Comparison of ENCODE assay signal across 8 mouse cellular contexts in the genomic region with DNA sequence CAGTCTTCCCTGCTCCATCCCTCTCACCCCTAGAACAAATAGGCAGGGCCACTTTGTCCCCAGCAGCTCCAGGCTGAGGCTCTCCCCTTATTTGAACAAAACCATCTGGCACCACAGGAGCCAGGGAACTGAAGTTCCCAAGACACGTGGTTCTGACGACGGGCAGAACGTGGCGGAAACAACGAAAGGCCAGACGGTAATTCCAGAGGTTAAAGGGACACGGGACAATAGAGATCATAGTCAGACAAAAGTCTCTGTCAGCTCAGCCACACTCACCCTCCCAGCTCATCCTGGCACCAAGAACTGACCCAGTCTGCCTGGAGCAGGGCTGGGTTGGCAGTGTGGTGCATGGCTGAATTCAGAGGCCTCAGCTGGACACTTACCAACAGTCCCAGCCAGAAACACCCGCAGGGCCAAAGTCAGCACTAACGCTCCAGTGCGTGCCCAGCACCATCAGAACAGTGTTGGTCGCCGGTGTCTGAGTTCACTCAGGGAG. TPM values are rescaled to one million over a fixed set of nuclear protein-coding genes. Genes with fewer than 3 reads are reported as not detected.
A peak's percentile ranks its signal among the peaks of the same experiment; 100 is the strongest.
DNase-seq lines count a peak whose midpoint lies in the region; ATAC-seq and TF ChIP-seq lines count a peak whose summit lies in the region.

No protein-coding gene starts in this region.

- H3K4me3 ChIP-seq in lung, embryonic 15.5 days = no peak overlapping the region
- H3K4me3 ChIP-seq in lung, adult 2 months (replicated peaks; ENCODE audit: extremely low read depth, low read depth, low read length) = no peak overlapping the region
- H3K4me3 ChIP-seq in cerebellum, adult 2 months (replicated peaks; ENCODE audit: insufficient read depth, low read depth, low read length) = no peak overlapping the region
- H3K4me3 ChIP-seq in heart, embryonic 14.5 days (ENCODE audit: control insufficient read depth in 1 of 2, insufficient read depth in 1 of 2, low read depth in 1 of 2, low read length in 2 of 2) = no peak overlapping the region

- H3K27me3 ChIP-seq in lung, embryonic 15.5 days = no peaks in the 10 kb centered on the region
- no peaks in the 10 kb centered on the region for H3K27me3 ChIP-seq in cerebellum, adult 2 months (ENCODE audit: control insufficient read depth, insufficient read depth, low read length)
- no peaks in the 10 kb centered on the region for H3K27me3 ChIP-seq in heart, embryonic 14.5 days (ENCODE audit: control insufficient read depth, insufficient read depth, low read length)

- H3K36me3 ChIP-seq in lung, embryonic 15.5 days = peaks cover 5% of the 10 kb centered on the region; the same call in 1 of the 2 replicates
- H3K36me3 ChIP-seq in heart, embryonic 14.5 days (ENCODE audit: control insufficient read depth, insufficient read depth, low read length) = peaks cover 4% of the 10 kb centered on the region; the same call in 1 of the 2 replicates

- intact Hi-C loops in left cerebral cortex, postnatal 14 days (cut with DNase I) = loop anchor here (10.0 kb wide), 1 partner anchor 301 kb away; no protein-coding TSS in a partner anchor

- H3K4me1 ChIP-seq in lung, embryonic 15.5 days = peaks cover 85% of the 10 kb centered on the region
- H3K4me1 ChIP-seq in lung, adult 2 months (ENCODE audit: control insufficient read depth, insufficient read depth, low read length) = peaks cover 17% of the 10 kb centered on the region
- H3K4me1 ChIP-seq in cerebellum, adult 2 months (ENCODE audit: control insufficient read depth, insufficient read depth, low read length) = peaks cover 7% of the 10 kb centered on the region
- peaks cover 32 to 52% of the 10 kb centered on the region in 2 experiments for H3K4me1 ChIP-seq in heart, embryonic 14.5 days (ENCODE audit: control insufficient read depth in 2 of 2, insufficient read depth in 2 of 2, low read length in 2 of 2)

- no peak for TF ChIP-seq CTCF in lung, adult 2 months (IDR thresholded peaks at IDR 0.05; ENCODE audit: insufficient read depth, low read length)
- TF ChIP-seq CTCF in cerebellum, adult 2 months (IDR thresholded peaks at IDR 0.05; ENCODE audit: borderline replicate concordance, insufficient read depth, low read depth, low read length) = no peak

- WGBS in lung, embryonic 15.5 days = 34% methylated on average over 13 of the region's 13 CpGs
- 56% methylated on average over 13 of the region's 13 CpGs for WGBS in lung, adult 2 months
- WGBS in cerebellum, adult 2 months = 15% methylated on average over 13 of the region's 13 CpGs
- 54% methylated on average over 13 of the region's 13 CpGs for WGBS in heart, embryonic 14.5 days

- no peak overlapping the region for H3K4me2 ChIP-seq in lung, embryonic 15.5 days
- H3K4me2 ChIP-seq in heart, embryonic 14.5 days (ENCODE audit: low read length) = no peak overlapping the region

- no peak overlapping the region for H3K9ac ChIP-seq in lung, embryonic 15.5 days
- no peak overlapping the region for H3K9ac ChIP-seq in heart, embryonic 14.5 days (ENCODE audit: low read length)

- no peak for TF ChIP-seq POLR2A in lung, adult 2 months (IDR thresholded peaks at IDR 0.05; ENCODE audit: borderline replicate concordance, extremely low read depth, low read depth, low read length)
- TF ChIP-seq POLR2A in cerebellum, adult 2 months (IDR thresholded peaks at IDR 0.05; ENCODE audit: borderline replicate concordance, insufficient read depth, low read length) = no peak

- peak; percentile 59; the same call in 1 of the 2 replicates for ATAC-seq in lung, embryonic 15.5 days (ENCODE audit: borderline replicate concordance, extremely low read depth, low FRiP score, low TSS enrichment)
- no peak for ATAC-seq in heart, embryonic 14.5 days (ENCODE audit: insufficient number of reproducible peaks, insufficient read depth, low FRiP score, low read depth)
- no peak for ATAC-seq in inflammation-experienced regulatory T-cells, adult 6 months

- no peaks in the 10 kb centered on the region for H3K9me3 ChIP-seq in lung, embryonic 15.5 days
- H3K9me3 ChIP-seq in heart, embryonic 14.5 days (ENCODE audit: control insufficient read depth, low read length) = no peaks in the 10 kb centered on the region

- no peak for DNase-seq in lung, adult 2 months
- peak; percentile 47 to 73 for DNase-seq in cerebellum, adult 2 months
- peak; percentile 61 for DNase-seq in kidney, postnatal 10 days
- peak; percentile 71 for DNase-seq in telencephalon, adult 2 months (ENCODE audit: low read depth, low spot score)
- DNase-seq in left cerebral cortex, postnatal 14 days (ENCODE audit: low spot score in 2 of 2) = no peak

- H3K27ac ChIP-seq in lung, embryonic 15.5 days = peak overlapping the region; percentile 66
- no peak overlapping the region for H3K27ac ChIP-seq in cerebellum, adult 2 months (ENCODE audit: insufficient read depth, low read length)
- H3K27ac ChIP-seq in heart, embryonic 14.5 days (replicated peaks in 1 of 2; ENCODE audit: control insufficient read depth in 1 of 2, insufficient read depth in 1 of 2, low read depth in 2 of 2, low read length in 2 of 2) = peak overlapping the region; percentile 37 to 39

RNA-seq across cellular contexts. Expression of a gene that starts 10.5 kb away (rescaled TPM):
- 48.5 and 55.9 TPM in 2 replicates for polyA plus RNA-seq in lung, embryonic 15.5 days (2015; fragmentation: Nextera tagmentation; extraction: Ambion mirVana)
- polyA plus RNA-seq in lung, adult 2 months (2012; rRNA removed) = 160 and 164 TPM in 2 replicates
- polyA plus RNA-seq in cerebellum, adult 2 months (2012; rRNA removed) = 29.2 and 34.2 TPM in 2 replicates
- 9.3 and 14.1 TPM in 2 replicates for polyA plus RNA-seq in heart, embryonic 14.5 days (2014; fragmentation: Nextera tagmentation; extraction: Ambion mirVana)
- 10 to 100 TPM; 37.5 to 40.8 TPM for total RNA-seq in left cerebral cortex, postnatal 14 days (2021)
- polyA plus RNA-seq in inflammation-experienced regulatory T-cells, adult 6 months (2017; shearing (Covaris generic)) = under 1 TPM in 1 of 3 experiments, not detected in 2; 0.26 TPM

Comparison
In these comparisons a context has a peak if more than half of its experiments do, and no peak if none do; other contexts are left out.
1. DNase-seq: peak in cerebellum, adult 2 months (2 of 2), kidney, postnatal 10 days (single experiment) and telencephalon, adult 2 months (single experiment); none in lung, adult 2 months (single experiment) and left cerebral cortex, postnatal 14 days (0 of 2).